Mouse (Mus musculus) c-Kit-positive CD71-positive TER-119-positive erythroid progenitor cells, embryonic 14.5 days (primary cell): ENCODE measurements around the gene Ezr.
"Not testable (repeated sequence)": the region's sequence is repeated elsewhere in the genome, so short reads cannot be mapped to it uniquely, and the experiment has no call there.

ENCODE experiments used
- DNase-seq: peaks from one replicate; pipeline ENCODE4 v3.0.0-alpha.2; 2013; ENCODE audit warnings: low spot score

Gene Ezr

DNA sequence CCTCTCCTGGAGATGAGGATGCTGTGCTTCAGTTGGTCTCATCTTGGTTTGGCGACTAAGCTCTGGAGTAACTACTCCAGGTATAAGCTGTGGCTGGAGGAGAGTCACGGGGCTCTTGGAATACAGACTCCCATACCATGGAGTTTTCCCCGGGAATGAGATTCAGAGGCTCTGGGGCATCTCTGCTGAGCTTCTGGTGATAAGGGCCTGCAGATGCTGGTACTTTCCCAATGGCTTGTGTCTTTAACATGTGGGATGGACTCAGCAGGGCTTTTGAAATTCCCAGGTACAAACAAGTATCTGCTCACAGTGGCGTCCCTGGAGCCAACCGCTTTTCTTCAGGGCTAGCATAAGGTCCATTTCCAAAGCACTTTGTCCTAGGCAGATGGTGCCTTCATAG, 75.2 kb downstream of the Ezr start:
- DNase-seq: not testable (repeated sequence)

DNA sequence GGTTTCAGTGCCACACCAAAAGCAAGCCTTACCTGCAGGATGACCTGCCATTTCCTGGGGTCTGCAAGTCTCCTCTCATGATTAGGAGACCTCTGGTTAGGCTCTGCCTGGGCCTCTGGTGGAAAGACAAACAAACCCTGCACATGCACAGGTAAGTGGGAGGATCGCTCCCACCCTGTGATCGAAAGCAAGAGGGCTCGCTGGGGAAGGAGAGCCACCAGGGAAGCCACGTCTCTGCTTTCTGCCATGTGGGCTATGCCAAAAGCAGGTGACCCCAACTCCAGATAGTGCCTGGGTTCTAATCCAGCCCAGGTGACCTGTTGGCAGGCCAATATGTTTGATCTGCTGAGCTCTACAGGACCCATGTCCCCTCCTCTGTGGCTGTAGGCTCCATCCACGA, 76.1 kb downstream of the Ezr start:
- DNase-seq: not testable (repeated sequence)

DNA sequence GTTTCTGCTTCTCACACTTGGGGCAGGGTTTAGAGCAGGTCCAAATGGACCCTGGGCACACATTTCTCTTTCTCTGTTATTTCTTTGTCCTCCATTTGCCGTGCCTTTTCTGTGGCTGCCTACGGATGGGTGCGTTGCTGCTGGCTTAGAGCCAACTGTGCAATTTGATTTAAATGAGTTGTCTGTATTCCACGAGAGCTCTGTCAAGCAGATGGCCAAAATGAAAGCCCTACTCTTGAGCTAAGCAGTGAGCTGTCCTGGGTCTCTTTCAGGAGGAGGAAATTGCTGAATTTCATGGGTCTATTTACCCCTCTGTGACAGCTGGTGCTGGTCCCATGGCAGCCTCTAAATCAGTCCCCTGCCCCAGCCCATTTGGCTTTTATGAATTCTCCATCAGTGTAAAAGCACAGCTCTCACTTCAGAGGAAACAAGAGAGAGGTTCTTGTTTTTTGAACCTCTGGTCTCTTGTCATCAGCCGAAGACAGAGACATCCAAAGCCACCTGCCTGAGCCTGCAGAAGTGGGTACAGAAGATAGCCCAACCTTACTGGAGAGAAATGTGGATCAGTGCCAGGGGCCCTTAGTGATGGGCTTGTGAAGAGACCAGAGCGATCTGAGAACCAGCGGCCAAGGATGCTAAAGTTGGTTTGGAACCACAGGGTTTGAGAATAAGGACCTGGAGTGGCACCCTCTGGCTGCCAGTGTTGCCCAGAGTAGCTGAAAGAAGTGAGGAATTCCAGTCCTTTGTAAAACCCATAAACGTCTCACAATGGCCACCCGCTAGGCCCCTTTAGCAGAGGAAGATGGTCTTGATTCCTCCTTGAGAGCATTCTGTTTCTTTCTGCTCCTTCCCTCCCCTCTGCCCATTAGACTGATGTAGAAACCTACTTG, 79.0 kb downstream of the Ezr start:
- DNase-seq: not testable (repeated sequence)

DNA sequence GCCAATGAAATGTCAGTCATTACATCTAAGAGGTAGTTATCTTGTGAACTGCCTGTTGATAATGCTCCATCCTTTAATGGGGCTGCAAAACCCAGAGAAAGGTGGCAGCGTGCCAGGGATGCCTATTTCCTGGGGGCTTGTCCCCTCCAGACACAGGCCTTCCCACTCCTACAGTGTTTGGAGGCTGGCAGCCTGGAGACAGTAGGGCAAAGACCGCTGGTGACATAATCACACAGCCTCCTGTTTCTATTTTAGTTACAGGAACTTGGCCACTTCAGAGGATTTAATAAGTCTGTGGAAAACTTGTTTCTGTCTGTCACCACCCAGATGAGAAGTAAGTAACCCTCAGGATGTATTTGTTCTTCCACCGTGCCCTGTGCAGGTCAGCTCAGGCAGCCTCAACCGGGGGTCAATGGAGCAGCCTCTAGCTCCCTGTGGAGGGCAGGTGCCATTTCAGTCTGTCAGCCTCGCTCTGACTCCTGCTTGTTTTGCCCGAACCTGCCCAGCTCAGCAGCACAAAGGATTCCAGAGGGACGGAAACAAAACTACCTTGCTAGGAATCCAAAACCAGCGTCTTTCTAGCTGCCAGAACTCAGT, 79.9 kb downstream of the Ezr start:
- DNase-seq: not testable (repeated sequence)

DNA sequence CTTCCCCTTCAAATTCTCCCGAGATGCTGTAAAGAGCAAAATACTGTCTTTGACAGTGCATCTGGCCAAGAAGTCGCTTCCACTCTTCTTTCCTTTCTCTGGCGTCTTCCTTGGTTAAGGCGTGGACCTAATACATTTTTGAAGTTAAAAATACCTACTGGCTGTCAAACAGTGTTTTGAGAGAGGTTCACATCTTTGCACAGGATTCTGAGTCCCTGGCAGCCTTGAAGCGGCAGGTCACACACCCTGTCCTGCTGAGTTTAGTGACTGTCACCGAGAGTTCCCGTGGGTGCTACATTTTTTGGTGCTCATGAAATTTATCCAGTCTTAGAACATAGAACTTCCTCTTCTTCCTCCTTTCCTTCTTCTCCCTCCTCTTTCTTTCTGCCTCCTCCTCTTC, 82.5 kb downstream of the Ezr start:
- not testable (repeated sequence) for DNase-seq

DNA sequence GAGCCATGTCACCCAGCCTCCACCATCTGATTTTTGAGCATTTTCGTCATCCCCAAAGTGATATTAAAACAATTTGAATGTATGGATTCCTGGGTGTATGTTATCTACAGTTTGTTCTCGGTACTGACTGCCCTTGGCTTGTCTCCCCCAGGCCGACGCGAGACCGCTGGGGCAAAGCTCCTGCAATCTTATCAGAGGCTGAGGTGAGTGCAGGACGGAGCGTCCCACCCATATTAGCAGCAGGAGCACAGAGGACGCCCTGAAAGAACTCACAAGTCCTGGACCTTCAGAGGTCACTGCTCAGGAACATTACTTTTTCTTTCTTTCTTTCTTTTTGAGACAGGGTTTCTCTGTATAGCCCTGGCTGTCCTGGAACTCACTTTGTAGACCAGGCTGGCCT, 83.1 kb downstream of the Ezr start:
- not testable (repeated sequence) for DNase-seq

DNA sequence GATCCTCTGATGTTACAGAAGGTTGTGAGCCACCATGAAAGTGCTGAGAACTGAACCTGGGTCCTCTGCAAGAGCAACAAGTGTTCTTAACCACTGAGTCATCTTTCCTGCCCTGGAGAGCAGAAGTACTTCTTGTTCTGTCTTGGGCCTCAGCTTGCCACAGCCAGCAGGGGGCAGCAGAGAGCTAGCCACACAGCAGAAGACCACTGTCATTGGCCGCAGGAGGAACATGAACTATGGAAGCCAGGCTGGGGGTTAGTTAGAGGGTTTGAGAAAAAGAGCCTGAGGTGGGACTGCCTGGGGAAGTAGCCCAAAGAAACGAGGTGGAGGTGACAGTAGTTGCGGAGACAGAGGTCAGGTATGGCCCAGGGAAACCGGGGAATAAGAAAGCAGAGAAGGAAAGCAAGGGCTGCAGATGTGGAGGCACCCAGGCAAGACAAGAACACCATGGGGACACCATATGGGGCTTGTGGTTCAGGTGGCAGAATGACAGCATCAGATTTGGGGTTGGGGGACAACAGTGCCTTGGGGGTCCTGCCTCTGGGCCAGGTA, 85.3 kb downstream of the Ezr start:
- peak; percentile 37 for DNase-seq

DNA sequence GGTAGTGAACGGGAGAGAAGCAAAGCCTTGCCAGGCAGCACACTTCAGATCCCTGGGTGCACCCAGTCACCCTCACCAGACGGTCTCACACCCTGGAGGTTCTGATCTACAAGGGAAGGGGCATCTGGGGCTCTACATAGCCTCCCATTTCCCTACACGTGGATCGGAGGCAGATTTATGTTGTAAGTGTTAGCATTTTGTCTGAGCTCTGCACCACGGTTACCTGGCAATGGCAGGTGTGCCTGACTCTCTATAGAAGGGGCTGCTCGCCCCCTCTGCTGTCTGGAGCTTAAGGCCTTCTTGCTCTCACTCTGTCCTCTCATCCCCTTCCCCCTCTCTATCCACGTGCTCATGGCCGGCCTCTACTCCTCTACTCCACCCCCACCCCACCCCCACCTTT, 86.1 kb downstream of the Ezr start:
- not testable (repeated sequence) for DNase-seq

DNA sequence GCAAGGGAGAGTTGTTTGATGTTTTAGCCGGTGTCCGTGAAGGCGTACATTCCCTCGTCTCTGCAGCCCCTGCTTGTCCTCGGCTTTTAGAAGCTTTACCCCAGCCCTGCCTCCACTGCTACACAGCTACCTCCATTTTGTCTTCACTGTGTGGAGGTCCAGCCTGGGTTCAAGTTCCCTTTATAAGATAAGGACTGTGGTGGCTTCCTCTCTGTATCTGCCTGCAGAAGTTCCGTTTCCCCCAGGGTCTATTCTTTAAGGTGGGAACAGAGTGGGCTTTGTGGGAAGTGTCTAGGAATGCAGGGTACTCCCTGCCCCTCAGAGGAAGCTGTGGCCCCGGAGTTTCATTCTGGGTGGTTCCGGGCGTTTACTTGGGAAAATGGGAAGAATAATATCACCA, 86.9 kb downstream of the Ezr start:
- DNase-seq: not testable (repeated sequence)

DNA sequence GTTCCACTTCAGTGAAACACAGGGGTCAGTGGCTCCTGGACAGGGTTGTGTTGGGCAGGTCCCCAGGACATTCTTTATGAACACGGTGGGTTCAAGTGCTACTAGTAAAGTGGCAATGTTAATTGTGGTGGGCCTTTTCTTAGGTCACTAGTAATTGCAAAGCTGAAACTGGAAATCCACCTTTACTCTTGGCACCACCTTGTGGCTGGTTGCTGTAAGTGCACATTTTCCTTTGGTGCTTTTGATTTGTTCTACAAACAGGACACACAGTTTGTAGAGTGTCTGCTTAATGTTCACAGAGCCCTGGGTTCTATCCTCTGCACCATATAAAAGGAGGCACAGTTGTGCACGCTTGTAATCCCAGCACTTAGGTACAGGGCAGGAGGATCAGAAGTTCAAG, 91.0 kb downstream of the Ezr start:
- DNase-seq: peak; percentile 49

DNA sequence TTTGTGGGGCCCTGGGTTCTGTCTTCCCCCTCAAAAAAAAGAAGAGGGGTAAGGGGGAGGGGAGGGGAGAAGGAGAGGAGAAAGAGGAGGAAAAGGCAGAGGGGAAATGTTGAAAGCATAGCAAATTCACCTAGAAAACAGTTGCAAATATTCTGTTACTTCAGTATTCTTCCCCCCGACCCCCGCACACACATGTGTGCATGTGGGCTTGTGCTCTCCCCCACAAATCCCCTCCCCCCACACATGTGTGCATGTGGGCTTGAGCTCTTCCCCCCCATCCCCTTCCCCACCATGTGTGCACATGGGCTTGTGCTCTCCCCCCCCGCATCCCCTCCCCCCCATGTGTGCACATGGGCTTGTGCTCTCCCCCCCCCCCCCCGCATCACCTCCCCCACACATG, 93.2 kb downstream of the Ezr start:
- DNase-seq: not testable (repeated sequence)
